Mouse (Mus musculus) large intestine, adult 2 months (tissue): ENCODE data around the gene Gm10295. TPM values are rescaled to one million over a fixed set of nuclear protein-coding genes. Genes with fewer than 3 reads are reported as not detected.

Experiments
- DNase-seq: peaks from one replicate; pipeline ENCODE4 v3.0.0-alpha.2; 2012; ENCODE audit warnings: low read depth, low spot score
- WGBS: fragments of 180-500 bp; shearing (Covaris S2); methylation state at CpG from one replicate; pipeline ENCODE4 v1.1.7; 2018; 5-methylcytosine and 5-hydroxymethylcytosine counted together
- polyA plus RNA-seq: library from polyadenylated mRNA; depleted of rRNA; stranded (reverse); fragments of >200 nt; gene quantifications from 2 replicates; pipeline ENCODE4 v1.2.3, GENCODE M21; 2012; rRNA removed

Gm10295 gene
- not detected in 2 replicates for polyA plus RNA-seq

- WGBS: 54% methylated on average over 11 of the region's 11 CpGs
- no peak for DNase-seq
These were observed at the start of gene Gm10295 for GRCm38 (mm10) chr7:71351364-71351763. Gene Gm10295 (minus strand): TSS chr7:71351485.

- WGBS: 34% methylated on average over 2 of the region's 2 CpGs
- DNase-seq: no peak
These were observed 49.7 kb upstream of the Gm10295 start for GRCm38 (mm10) chr7:71401032-71401431.

GRCm38 (mm10) chr7:71399891-71400632 lies 48.8 kb upstream of the Gm10295 start:
- no peak for DNase-seq
- 51% methylated on average over 5 of the region's 5 CpGs for WGBS

- no peak for DNase-seq
- WGBS: 50% methylated on average over 10 of the region's 10 CpGs
These were observed 47.9 kb upstream of the Gm10295 start for GRCm38 (mm10) chr7:71398959-71399756.

GRCm38 (mm10) chr7:71398389-71398788 lies 47.1 kb upstream of the Gm10295 start:
- DNase-seq: no peak
- WGBS: 17% methylated on average over 1 of the region's 1 CpGs

DNA sequence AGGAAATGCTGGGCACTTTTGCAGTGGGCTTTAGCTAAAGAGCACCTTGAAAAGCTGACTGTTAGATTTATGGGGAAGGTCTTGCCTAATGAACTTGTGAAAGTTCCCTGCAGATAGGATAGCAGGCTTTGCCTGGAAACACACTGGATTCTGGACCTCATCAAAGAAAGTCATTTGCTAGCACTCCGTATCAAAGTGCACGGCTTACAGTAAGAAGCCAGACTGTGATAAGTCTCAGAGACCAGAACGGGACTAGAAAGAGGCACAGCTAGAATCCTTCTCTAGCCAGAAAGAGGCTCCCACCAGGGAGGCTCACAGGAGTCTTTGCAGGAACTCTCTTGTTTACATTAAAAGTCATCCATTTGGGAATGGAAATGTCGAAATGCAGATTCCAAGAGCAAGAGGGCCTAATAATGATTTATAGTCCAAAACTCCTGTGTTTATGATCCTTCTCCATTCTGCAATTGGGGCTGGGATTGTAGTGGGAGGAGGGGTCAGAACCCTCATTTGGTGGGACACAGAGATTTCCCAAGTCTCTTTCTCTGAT lies 41.6 kb upstream of the Gm10295 start:
- 46% methylated on average over 4 of the region's 4 CpGs for WGBS
- no peak for DNase-seq

- no peak for DNase-seq
These were observed 40.0 kb upstream of the Gm10295 start for GRCm38 (mm10) chr7:71391333-71391732.

GRCm38 (mm10) chr7:71390291-71390690 lies 39.0 kb upstream of the Gm10295 start:
- no peak for DNase-seq
- WGBS: 69% methylated on average over 2 of the region's 2 CpGs

More at GRCm38 (mm10) chr7:71391333-71391732, 40.0 kb upstream of the Gm10295 start:
- WGBS: 63% methylated on average over 5 of the region's 5 CpGs

DNA sequence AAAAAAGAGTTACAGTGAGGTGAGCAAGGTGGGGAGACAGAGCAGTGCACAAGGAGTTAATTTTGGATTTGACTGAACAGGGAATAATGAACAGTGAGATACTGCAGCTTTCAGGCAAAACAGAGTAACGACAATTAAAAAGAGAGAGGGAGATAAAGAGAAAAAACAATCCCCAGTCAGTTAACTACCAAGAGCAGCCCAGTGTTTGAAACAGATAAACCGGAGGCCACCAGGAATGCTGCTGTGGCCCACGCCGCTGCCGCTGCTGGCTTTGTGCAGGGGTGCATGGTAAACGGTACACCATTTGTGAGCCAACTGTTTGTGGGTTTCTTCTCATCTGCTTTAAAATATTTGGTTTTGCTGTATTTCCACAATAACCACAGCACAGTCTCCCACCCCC lies 34.8 kb upstream of the Gm10295 start:
- no peak for DNase-seq
- 62% methylated on average over 6 of the region's 6 CpGs for WGBS

DNA sequence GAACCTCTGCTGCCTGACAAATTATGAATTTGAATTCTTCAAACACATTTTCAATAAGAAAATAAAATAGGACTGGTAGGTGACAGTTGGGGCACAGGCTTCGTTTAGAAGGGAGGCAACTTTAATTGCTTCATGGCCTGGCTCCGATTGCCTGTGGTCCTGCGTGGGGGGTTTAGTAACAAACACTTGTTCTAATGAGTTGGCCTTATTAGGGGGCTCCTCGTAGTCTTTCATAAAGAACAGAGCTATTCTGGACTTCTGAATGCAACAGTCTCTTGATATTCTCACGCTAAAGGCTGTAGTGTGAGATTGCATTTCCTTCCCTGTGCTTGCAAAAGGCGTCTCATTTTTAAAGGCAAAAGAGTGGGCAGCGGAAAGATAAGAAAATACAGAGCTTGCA lies 33.6 kb upstream of the Gm10295 start:
- no peak for DNase-seq
- 71% methylated on average over 7 of the region's 7 CpGs for WGBS

DNA sequence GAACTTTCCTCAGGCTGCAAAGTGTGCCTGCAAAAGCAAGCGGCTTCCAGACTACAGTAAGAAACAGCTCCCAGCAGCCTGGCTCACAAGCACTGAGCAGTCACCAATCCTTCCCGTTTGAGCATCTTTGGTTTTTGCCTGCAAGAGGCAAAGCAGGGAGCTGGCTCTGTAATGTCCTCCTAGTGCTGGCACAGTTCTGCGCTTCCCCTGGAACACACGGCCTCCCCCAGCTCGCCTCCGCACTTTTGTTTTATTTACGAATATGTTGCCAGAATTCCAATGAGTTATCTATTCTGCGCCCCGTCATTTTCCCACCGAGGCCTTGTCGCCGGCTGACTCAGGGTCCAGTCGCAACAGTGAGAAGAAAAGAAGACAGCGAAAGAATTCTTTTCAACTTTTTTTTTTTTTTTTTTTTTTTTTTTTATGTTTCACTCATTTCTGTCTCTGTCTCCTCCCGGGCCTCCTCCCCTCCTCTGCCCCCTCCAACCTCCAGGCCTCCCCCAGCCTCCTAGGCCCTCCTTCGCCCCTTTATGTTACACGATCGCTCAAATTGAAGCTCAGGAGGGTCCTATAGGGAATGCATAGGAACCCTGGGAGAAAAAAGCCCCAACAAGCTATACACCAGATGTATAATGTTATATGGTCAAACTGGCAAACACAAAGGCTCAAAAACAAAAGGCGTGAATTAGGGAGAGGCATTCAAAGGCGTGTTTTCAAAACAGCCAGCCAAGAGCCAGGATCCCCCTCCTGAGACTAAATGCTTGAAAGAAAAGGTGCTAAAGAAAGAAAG lies 32.3 kb upstream of the Gm10295 start:
- 58% methylated on average over 20 of the region's 20 CpGs for WGBS
- no peak for DNase-seq

GRCm38 (mm10) chr7:71379826-71380825 lies 28.8 kb upstream of the Gm10295 start:
- DNase-seq: no peak
- WGBS: 41% methylated on average over 18 of the region's 18 CpGs

GRCm38 (mm10) chr7:71378812-71379760 lies 27.8 kb upstream of the Gm10295 start:
- 55% methylated on average over 18 of the region's 18 CpGs for WGBS
- peak; percentile 1 for DNase-seq

GRCm38 (mm10) chr7:71377983-71378382 lies 26.7 kb upstream of the Gm10295 start:
- no peak for DNase-seq
- WGBS: 71% methylated on average over 6 of the region's 6 CpGs

GRCm38 (mm10) chr7:71374059-71374458 lies 22.8 kb upstream of the Gm10295 start:
- DNase-seq: no peak
- 20% methylated on average over 5 of the region's 5 CpGs for WGBS

- DNase-seq: no peak
- WGBS: 43% methylated on average over 2 of the region's 2 CpGs
These were observed 20.6 kb upstream of the Gm10295 start for GRCm38 (mm10) chr7:71371916-71372315.

DNA sequence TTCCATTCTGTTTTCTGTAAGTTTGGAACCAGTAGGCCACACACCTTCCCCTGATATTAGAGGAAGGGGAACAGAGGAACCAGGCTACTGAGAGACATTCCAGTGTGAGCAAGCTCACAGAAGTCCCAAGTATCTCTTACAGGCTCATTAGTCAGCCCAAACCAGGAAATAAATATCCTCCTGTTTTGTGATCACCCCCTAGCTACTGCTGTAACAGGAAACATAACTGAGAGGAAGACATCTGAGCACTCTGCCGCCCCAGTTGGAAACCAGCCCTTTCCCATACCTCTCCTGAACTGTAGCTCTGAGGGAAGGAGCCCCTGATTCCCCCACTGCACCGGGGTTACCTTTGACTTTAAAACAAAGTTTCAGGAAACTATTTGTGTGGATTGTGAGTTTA lies 19.5 kb upstream of the Gm10295 start:
- DNase-seq: no peak

GRCm38 (mm10) chr7:71370128-71370527 lies 18.8 kb upstream of the Gm10295 start:
- DNase-seq: no peak
- WGBS: 89% methylated on average over 3 of the region's 3 CpGs

More for the DNA sequence above, 19.5 kb upstream of the Gm10295 start:
- 60% methylated on average over 2 of the region's 2 CpGs for WGBS
